Mouse (Mus musculus) testis, adult 2 months (tissue): ENCODE data around the gene Ganc.

Experiments
- CTCF ChIP-seq: fragments of 200-500 bp; IDR thresholded peaks from 2 replicates; pipeline ENCODE4 v1.5.1; 2012; ENCODE audit warnings: low read depth, mild to moderate bottlenecking, inconsistent platforms, low read length, moderate library complexity; ENCODE audit not compliant: control insufficient read depth, insufficient read depth, insufficient replicate concordance
- POLR2A ChIP-seq: fragments of 200-500 bp; IDR thresholded peaks from 2 replicates; pipeline ENCODE4 v1.6.1; 2012; ENCODE audit warnings: low read depth, mild to moderate bottlenecking, inconsistent platforms, low read length, moderate library complexity; ENCODE audit not compliant: control insufficient read depth

DNA sequence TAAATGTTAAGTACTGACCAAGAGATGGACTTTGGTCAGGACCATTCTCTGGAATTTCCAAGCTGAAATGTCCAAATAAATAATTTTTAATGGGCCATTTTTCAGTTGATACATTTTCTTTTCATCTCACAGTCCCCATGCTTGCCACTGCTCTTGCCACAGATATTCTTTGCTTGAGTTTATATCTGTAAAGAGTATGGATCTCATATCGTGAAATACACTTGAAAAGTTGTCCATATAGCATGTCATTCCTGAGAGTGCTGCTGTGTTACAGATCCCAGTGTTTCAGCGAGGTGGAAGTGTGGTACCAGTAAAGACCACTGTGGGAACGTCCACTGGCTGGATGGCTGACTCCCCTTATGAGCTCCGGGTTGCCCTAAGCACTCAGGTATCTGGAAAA is 52.0 kb downstream of the Ganc start, which contains the start of gene Capn3:
- TF ChIP-seq CTCF (no peak), POLR2A (no peak)
